Mouse (Mus musculus) myocyte (in vitro differentiated cells): ENCODE measurements around the gene Limch1. TPM values are rescaled to one million over a fixed set of nuclear protein-coding genes. Genes with fewer than 3 reads are reported as not detected.

Source experiments
- H3K27me3 ChIP-seq: one replicate; pipeline ENCODE4 v1.6.1; 2011; ENCODE audit not compliant: control insufficient read depth, insufficient read depth, insufficient read length
- H3K36me3 ChIP-seq: one replicate; pipeline ENCODE4 v1.6.1; 2011; ENCODE audit not compliant: control insufficient read depth, insufficient read depth
- H3K4me2 ChIP-seq: one replicate; pipeline ENCODE4 v1.6.1; 2011; ENCODE audit warnings: low read depth, control low read depth
- H3K4me3 ChIP-seq: one replicate; pipeline ENCODE4 v1.5.1; 2011; ENCODE audit warnings: mild to moderate bottlenecking, control low read depth, moderate library complexity
- H3K79me2 ChIP-seq: one replicate; pipeline ENCODE4 v1.6.1; 2011; ENCODE audit not compliant: control insufficient read depth, insufficient read depth
- H3ac ChIP-seq: one replicate; pipeline ENCODE4 v1.6.1; 2011; ENCODE audit not compliant: control insufficient read depth, insufficient read length
- CEBPB ChIP-seq: IDR thresholded peaks from 2 replicates; pipeline ENCODE4 v1.6.1; 2011; ENCODE audit warnings: mild to moderate bottlenecking, moderate library complexity; ENCODE audit not compliant: poor library complexity, insufficient read depth, severe bottlenecking
- E2F4 ChIP-seq: IDR thresholded peaks from one replicate; pipeline ENCODE4 v1.6.1; 2011; ENCODE audit warnings: mild to moderate bottlenecking, control low read depth, moderate library complexity; ENCODE audit not compliant: insufficient read depth
- MAX ChIP-seq: IDR thresholded peaks from one replicate; pipeline ENCODE4 v1.6.1; 2011; ENCODE audit warnings: low read depth, mild to moderate bottlenecking, control low read depth
- MYOD1 ChIP-seq, 3 experiments: IDR thresholded peaks; one replicate each; pipeline ENCODE4 v1.6.1; 2011; ENCODE audit warnings: control low read depth in 2 of 3, low read depth in 2 of 3, mild to moderate bottlenecking in 2 of 3, moderate library complexity in 1 of 3; ENCODE audit not compliant: insufficient read length in 2 of 3, control insufficient read depth in 1 of 3
- MYOG ChIP-seq, 3 experiments: IDR thresholded peaks; one replicate each; pipeline ENCODE4 v1.6.1; 2011; ENCODE audit warnings: control low read depth in 2 of 3, low read depth in 2 of 3, mild to moderate bottlenecking in 2 of 3; ENCODE audit not compliant: insufficient read length in 2 of 3, control insufficient read depth in 1 of 3, insufficient read depth in 1 of 3
- POLR2A ChIP-seq: IDR thresholded peaks from one replicate; pipeline ENCODE4 v1.6.1; 2011; ENCODE audit warnings: low read depth, mild to moderate bottlenecking, control low read depth, moderate library complexity; ENCODE audit not compliant: insufficient read length
- POLR2AphosphoS2 ChIP-seq: IDR thresholded peaks from one replicate; pipeline ENCODE4 v1.6.1; 2011; ENCODE audit warnings: low read depth, control low read depth; ENCODE audit not compliant: insufficient read length
- REST ChIP-seq: IDR thresholded peaks from one replicate; pipeline ENCODE4 v1.6.1; 2011; ENCODE audit warnings: mild to moderate bottlenecking, control low read depth, moderate library complexity; ENCODE audit not compliant: insufficient read depth, insufficient read length
- SRF ChIP-seq: IDR thresholded peaks from one replicate; pipeline ENCODE4 v1.6.1; 2011; ENCODE audit warnings: low read depth; ENCODE audit not compliant: control insufficient read depth, insufficient read length
- TCF12 ChIP-seq: IDR thresholded peaks from one replicate; pipeline ENCODE4 v1.6.1; 2011; ENCODE audit warnings: mild to moderate bottlenecking, control low read depth; ENCODE audit not compliant: poor library complexity, insufficient read depth, severe bottlenecking
- TCF3 ChIP-seq: IDR thresholded peaks from one replicate; pipeline ENCODE4 v1.6.1; 2011; ENCODE audit warnings: low read depth, control low read depth; ENCODE audit not compliant: insufficient read length
- USF1 ChIP-seq: IDR thresholded peaks from one replicate; pipeline ENCODE4 v1.6.1; 2011; ENCODE audit warnings: low read depth, mild to moderate bottlenecking, control low read depth, moderate library complexity
- polyA plus RNA-seq: library from polyadenylated mRNA; unstranded; fragments of >200 nt; fragmentation: generic; extraction: Trizol; gene quantifications from one replicate; pipeline ENCODE4 v1.2.1, GENCODE M21; 2012; ENCODE audit warnings: missing spikeins

Gene Limch1
- polyA plus RNA-seq, 1 experiment = 0.79 TPM

- TF ChIP-seq TCF3 (no peak), SRF (no peak), TCF12 (no peak), USF1 (no peak), MYOG (IDR thresholded peaks at IDR 0.05; ENCODE audit: control insufficient read depth in 1 of 3, insufficient read depth in 1 of 3, insufficient read length in 2 of 3, low read depth in 2 of 3) (no peak), MYOD1 (IDR thresholded peaks at IDR 0.05; ENCODE audit: control insufficient read depth in 1 of 3, insufficient read length in 2 of 3, low read depth in 2 of 3) (no peak), POLR2AphosphoS2 (no peak), MAX (no peak), CEBPB (no peak), E2F4 (no peak), REST (no peak), POLR2A (no peak)
- H3K4me3 ChIP-seq = no peak overlapping the region
- H3K79me2 ChIP-seq = no peaks in the 10 kb centered on the region
- no peaks in the 10 kb centered on the region for H3K36me3 ChIP-seq
- H3K4me2 ChIP-seq = no peak overlapping the region
- no peaks in the 10 kb centered on the region for H3K27me3 ChIP-seq
- no peak overlapping the region for H3ac ChIP-seq
These were observed 96.3 kb downstream of the Limch1 start for GRCm38 (mm10) chr5:66841971-66842370.

GRCm38 (mm10) chr5:66842776-66843175 lies 97.1 kb downstream of the Limch1 start:
- Histone ChIP-seq H3K4me2 (no peak overlapping the region), H3K36me3 (no peaks in the 10 kb centered on the region), H3K4me3 (no peak overlapping the region), H3K79me2 (no peaks in the 10 kb centered on the region), H3ac (no peak overlapping the region), H3K27me3 (no peaks in the 10 kb centered on the region)
- TF ChIP-seq TCF3 = no peak
- no peak for TF ChIP-seq E2F4
- TF ChIP-seq REST = no peak
- TF ChIP-seq CEBPB = no peak
- no peak for TF ChIP-seq POLR2A
- no peak for TF ChIP-seq SRF
- no peak for TF ChIP-seq MYOG (IDR thresholded peaks at IDR 0.05; ENCODE audit: control insufficient read depth in 1 of 3, insufficient read depth in 1 of 3, insufficient read length in 2 of 3, low read depth in 2 of 3)
- TF ChIP-seq MYOD1 (IDR thresholded peaks at IDR 0.05; ENCODE audit: control insufficient read depth in 1 of 3, insufficient read length in 2 of 3, low read depth in 2 of 3) = no peak
- TF ChIP-seq POLR2AphosphoS2 = no peak
- no peak for TF ChIP-seq TCF12
- TF ChIP-seq USF1 = no peak
- no peak for TF ChIP-seq MAX

GRCm38 (mm10) chr5:66848136-66848535 lies 102.5 kb downstream of the Limch1 start:
- Histone ChIP-seq H3K4me2 (no peak overlapping the region), H3K27me3 (no peaks in the 10 kb centered on the region), H3K36me3 (no peaks in the 10 kb centered on the region), H3ac (no peak overlapping the region), H3K79me2 (no peaks in the 10 kb centered on the region), H3K4me3 (no peak overlapping the region)
- TF ChIP-seq E2F4 = no peak
- no peak for TF ChIP-seq MYOD1 (IDR thresholded peaks at IDR 0.05; ENCODE audit: control insufficient read depth in 1 of 3, insufficient read length in 2 of 3, low read depth in 2 of 3)
- no peak for TF ChIP-seq SRF
- no peak for TF ChIP-seq TCF12
- no peak for TF ChIP-seq CEBPB
- TF ChIP-seq REST = no peak
- no peak for TF ChIP-seq POLR2A
- TF ChIP-seq USF1 = no peak
- TF ChIP-seq MAX = no peak
- no peak for TF ChIP-seq POLR2AphosphoS2
- no peak for TF ChIP-seq TCF3
- no peak for TF ChIP-seq MYOG (IDR thresholded peaks at IDR 0.05; ENCODE audit: control insufficient read depth in 1 of 3, insufficient read depth in 1 of 3, insufficient read length in 2 of 3, low read depth in 2 of 3)

- no peak overlapping the region for H3K4me3 ChIP-seq
- no peak overlapping the region for H3ac ChIP-seq
- H3K27me3 ChIP-seq = no peaks in the 10 kb centered on the region
- no peak overlapping the region for H3K4me2 ChIP-seq
- TF ChIP-seq REST = no peak
- TF ChIP-seq CEBPB = no peak
- TF ChIP-seq USF1 = no peak
- no peak for TF ChIP-seq TCF12
- no peak for TF ChIP-seq TCF3
- TF ChIP-seq MYOG (IDR thresholded peaks at IDR 0.05; ENCODE audit: control insufficient read depth in 1 of 3, insufficient read depth in 1 of 3, insufficient read length in 2 of 3, low read depth in 2 of 3) = no peak
- no peak for TF ChIP-seq SRF
- TF ChIP-seq MAX = no peak
- TF ChIP-seq E2F4 = no peak
- TF ChIP-seq POLR2A = no peak
- no peak for TF ChIP-seq MYOD1 (IDR thresholded peaks at IDR 0.05; ENCODE audit: control insufficient read depth in 1 of 3, insufficient read length in 2 of 3, low read depth in 2 of 3)
- TF ChIP-seq POLR2AphosphoS2 = no peak
- no peaks in the 10 kb centered on the region for H3K36me3 ChIP-seq
- H3K79me2 ChIP-seq = no peaks in the 10 kb centered on the region
These were observed 103.5 kb downstream of the Limch1 start for GRCm38 (mm10) chr5:66849148-66849547.

GRCm38 (mm10) chr5:66850721-66851251 lies 105.2 kb downstream of the Limch1 start:
- TF ChIP-seq POLR2A (no peak), POLR2AphosphoS2 (no peak), E2F4 (no peak), MYOD1 (IDR thresholded peaks at IDR 0.05; ENCODE audit: control insufficient read depth in 1 of 3, insufficient read length in 2 of 3, low read depth in 2 of 3) (no peak), USF1 (no peak), MYOG (IDR thresholded peaks at IDR 0.05; ENCODE audit: control insufficient read depth in 1 of 3, insufficient read depth in 1 of 3, insufficient read length in 2 of 3, low read depth in 2 of 3) (no peak), REST (no peak), SRF (no peak), TCF12 (no peak), CEBPB (no peak), TCF3 (no peak), MAX (no peak)
- H3K4me3 ChIP-seq = no peak overlapping the region
- H3ac ChIP-seq = no peak overlapping the region
- H3K36me3 ChIP-seq = no peaks in the 10 kb centered on the region
- H3K27me3 ChIP-seq = no peaks in the 10 kb centered on the region
- no peak overlapping the region for H3K4me2 ChIP-seq
- H3K79me2 ChIP-seq = no peaks in the 10 kb centered on the region
